Mouse (Mus musculus): ENCODE data around the gene Atp6v1e1.

Atp6v1e1 gene

GRCm38 (mm10) chr6:120761151-120761550, 61.4 kb downstream of the Atp6v1e1 start:
- DNase-seq: no peak

- DNase-seq: no peak
These were observed 76.2 kb downstream of the Atp6v1e1 start for GRCm38 (mm10) chr6:120746416-120746815.
